Mouse (Mus musculus) heart, postnatal 25 days (tissue): ENCODE measurements around the gene Prss29. TPM values are rescaled to one million over a fixed set of nuclear protein-coding genes. Genes with fewer than 3 reads are reported as not detected.

Source experiments
- DNase-seq: peaks from one replicate; pipeline ENCODE4 v3.0.0; 2022; ENCODE audit warnings: low spot score
- intact Hi-C: fragments of 180-260 bp; cut with DNase I; formaldehyde crosslinking; loops from one replicate; pipeline ENCODE4 v1.15.1; 2025
- total RNA-seq, 2 experiments: library from RNA; stranded (reverse); gene quantifications; 2 replicates each; pipeline ENCODE4 v1.2.3; 2021

Prss29 gene
- total RNA-seq = not detected

DNA sequence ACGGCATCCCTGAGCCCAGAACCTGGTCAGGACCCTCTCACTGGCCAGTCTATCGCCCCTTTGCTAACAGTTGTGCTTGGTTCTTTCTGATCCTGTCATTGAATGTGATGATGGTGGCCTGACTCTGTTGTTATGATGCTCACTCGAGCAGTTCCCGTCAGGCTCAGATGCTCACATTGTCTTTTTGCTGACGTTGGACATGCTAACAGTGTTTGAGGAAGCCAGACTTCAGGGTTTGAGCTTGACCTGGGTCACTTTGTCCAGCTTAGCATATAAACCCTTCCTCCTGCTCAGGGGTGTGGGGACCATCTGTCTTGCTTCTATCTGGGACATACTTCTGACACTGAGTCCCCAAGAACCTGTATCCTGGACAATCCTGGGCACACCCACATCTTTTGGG, at the start of gene Prss29:
Gene Prss29 (plus strand): TSS at position 301 of the 400 bp plus-strand sequence.
- no peak for DNase-seq
- intact Hi-C loops = no loop called here

DNA sequence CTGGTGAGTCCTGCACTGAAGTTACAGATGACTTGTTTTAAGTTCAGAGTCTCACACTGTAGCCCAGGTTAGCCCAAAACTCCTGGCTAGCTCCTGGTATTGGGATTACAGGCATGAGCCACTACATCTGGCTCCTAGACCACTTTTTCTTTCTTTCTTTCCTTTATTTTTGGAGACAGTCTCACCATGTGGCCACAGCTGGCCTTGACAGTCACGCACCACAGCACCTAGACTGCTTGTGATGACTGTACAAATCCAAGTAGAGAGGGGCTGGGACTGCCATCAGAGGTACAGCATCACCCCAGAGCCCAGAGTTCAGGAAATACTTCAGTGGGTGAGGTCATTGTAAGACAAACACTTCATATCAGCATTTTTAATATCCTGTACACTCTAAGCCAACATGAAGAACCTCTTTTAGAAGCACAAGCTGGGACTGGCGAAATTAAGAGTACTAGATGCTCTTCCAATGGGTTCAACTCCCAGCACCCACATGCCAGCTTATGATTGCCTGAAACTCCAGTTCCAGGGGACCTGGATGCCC, 47.6 kb upstream of the Prss29 start:
- intact Hi-C loops = loop anchor here (5.0 to 10.0 kb wide), 4 partner anchors 89 to 536 kb away; partner anchors contain the start of genes BC003965, Clcn7, Mapk8ip3 and Msrb1
- DNase-seq = no peak

DNA sequence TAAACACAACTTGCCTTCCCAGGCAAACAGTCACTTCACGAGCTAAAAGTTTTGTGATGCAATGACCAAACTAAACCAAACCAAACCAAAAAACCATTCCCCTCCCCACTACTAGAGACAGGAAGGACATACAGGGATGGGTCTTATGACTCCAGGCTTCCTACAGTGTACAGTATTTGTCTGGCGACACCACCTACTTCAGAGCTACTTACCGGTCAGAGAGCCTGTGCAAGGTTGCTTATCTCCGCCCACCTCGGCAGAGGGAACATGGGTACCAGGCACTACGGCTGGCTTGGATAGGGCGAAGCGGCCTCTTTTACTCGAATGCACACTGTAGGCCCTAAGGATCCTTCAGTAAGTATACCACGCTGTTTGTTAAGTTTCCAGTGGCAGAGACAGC, 46.1 kb upstream of the Prss29 start:
- intact Hi-C loops = loop anchor here (5.0 to 10.0 kb wide), 4 partner anchors 90 to 538 kb away; partner anchors contain the start of genes BC003965, Clcn7, Mapk8ip3 and Msrb1
- no peak for DNase-seq

DNA sequence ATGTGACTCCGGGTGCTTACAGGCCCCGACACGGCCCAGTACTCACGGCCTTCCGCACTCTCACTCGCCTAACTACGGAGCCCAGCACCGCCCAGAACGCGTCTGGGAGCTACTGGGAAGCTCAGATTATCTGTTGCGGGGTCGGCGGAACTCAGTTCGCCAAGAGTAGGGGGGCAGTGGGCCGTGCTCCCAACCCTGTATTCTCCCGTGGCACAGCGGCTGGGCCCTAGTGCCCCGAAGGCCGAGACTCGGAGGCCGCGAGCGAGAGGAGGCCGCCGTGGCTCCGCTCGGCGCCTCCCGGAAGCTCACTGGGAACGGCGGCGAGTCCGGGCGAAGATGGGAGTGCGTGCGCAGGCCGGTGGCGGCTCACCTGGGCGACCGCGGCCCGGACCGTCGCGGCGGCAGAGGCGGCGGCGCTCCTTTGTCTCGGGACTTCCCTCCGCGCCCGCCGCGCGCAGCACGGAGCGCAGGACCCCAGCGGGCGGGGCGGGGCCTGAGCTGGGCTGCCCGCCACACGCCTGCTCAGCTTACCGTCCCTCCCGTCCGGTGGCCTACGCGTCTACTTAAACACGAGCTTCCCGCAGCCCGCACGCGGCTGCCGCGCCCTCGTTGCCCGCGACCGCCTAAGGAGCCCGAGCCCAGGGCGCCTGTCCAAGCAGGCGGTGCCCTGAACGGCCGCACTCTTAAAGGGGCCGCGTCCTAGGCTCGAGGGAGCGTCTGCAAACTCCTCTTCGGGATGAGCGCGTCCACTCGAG, 45.3 kb upstream of the Prss29 start:
- intact Hi-C loops = loop anchor here (5.0 to 10.0 kb wide), 4 partner anchors 91 to 538 kb away; partner anchors contain the start of genes BC003965, Clcn7, Mapk8ip3 and Msrb1
- DNase-seq = peak; percentile 86

DNA sequence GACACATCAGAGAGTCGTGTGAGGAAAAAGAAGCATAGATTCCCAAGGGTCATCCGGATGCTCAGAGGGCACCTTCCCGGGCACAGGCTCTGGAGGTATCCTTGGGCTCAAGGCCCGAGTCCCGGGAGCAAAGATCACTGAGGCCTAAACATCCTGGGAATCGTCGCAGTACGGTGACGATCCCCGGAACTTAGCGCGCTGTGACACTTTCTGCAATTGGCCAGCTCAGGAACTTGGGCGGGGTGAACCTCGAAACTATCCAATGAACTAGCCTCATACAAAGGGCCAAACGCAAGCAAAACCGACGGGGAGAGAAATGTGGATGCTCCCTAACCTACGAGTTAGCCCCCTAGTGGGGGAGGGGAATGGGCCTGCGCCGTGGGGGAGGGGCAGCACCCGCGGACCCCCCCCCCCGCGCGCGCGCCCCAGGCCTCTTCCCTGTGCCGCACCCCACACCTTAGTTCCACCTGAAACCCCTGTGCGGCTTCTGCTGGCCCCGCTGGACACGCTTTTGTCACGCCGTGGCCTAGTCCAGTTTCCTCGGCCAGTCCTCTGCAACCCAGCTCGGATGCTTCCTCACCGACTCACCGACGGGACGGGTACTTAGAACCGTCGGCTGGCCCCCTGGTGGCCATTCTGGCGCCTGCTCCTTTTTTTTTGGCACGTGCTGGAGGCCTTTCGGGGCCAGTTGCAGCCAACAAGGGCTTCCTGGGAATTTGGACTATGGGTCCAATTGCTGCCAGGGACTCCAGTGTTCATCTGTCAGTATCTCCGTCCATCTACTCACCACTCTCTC, 44.5 kb upstream of the Prss29 start:
- DNase-seq = peak; percentile 93
- intact Hi-C loops = loop anchor here (5.0 to 10.0 kb wide), 4 partner anchors 92 to 539 kb away; partner anchors contain the start of genes BC003965, Clcn7, Mapk8ip3 and Msrb1

DNA sequence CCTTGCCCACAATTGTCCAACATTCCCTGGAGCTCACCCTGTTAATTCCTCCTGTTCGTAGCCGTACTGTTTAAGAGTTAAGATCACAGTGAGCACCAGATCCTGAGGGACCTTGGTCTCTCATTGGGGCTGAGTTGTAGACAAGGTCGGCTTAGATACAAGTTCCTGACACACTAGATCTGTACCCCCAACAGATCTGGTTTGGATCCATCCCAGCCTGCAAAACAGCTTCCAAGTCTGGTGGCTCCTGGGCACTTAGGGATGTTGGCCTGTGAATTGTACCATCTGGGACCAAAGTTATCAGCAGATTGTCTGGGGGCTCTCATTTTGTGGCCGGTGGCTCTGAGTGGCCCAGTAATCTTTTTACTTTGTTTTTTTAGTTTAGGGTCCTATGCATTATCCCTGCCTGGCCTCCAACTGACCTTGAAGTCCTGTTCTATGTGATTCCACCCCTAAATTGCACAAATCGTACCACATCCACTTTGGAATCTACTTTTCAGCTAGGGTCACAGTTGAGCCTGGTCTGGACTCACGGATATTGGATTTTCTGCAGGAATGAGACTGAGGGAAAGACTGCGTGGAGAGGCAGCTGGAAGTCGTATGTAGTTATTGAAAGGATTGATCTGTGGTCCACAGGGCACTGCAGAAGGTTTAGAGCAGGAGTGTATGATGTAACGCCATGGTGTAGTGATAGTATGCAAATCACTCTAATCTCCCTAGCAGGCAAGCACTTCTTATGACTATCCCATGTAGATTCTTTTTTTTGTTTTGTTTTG, 43.7 kb upstream of the Prss29 start, which contains the start of gene Ube2i:
Gene Ube2i (minus strand): TSS at position 52 of the 776 bp plus-strand sequence.
- intact Hi-C loops = loop anchor here (5.0 to 10.0 kb wide), 4 partner anchors 92 to 540 kb away; partner anchors contain the start of genes BC003965, Clcn7, Mapk8ip3 and Msrb1
- no peak for DNase-seq

DNA sequence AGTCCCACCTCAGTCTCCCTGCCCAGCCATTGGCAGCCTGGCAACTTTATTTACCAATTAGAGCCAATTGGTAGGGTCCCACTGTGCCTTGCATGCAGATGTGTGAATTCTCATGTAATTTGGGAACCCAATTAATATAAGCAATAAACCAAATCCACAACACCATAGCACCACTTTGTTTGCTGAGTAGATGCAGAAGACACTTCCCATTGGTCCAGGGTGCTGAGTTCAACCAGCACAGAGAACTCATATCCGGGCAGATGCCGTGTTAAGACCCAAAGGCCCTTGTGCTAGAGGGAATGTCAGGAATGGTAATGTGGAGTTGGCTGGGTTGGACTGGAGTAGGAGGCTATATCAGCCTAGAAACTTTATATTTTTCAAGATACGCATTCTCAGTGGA, 42.6 kb upstream of the Prss29 start:
- intact Hi-C loops = loop anchor here (10.0 kb wide), 1 partner anchor 541 kb away; the partner anchor contains the start of gene Msrb1

DNA sequence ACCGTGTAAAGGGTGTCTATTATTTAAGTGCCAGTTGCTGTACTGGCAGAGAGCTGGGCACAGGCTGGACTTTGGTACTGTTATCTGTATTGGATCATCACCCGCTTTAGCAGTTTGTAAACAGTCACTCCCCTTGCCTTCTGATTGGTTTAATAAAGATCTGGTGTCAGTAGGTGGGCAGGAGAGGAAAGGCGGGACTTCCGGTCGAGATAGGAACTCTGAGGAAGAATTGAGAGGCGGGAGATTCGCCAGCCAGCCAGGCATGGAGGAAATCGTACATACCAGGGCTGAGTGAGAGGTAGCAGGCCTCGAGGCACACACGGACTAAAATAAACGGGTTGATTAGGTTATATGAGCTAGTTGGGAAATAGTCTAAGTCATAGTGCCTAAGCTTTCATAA, 36.3 kb upstream of the Prss29 start:
- intact Hi-C loops = no loop called here
- DNase-seq = peak; percentile 13

More for the DNA sequence above, 42.6 kb upstream of the Prss29 start:
- DNase-seq = no peak

DNA sequence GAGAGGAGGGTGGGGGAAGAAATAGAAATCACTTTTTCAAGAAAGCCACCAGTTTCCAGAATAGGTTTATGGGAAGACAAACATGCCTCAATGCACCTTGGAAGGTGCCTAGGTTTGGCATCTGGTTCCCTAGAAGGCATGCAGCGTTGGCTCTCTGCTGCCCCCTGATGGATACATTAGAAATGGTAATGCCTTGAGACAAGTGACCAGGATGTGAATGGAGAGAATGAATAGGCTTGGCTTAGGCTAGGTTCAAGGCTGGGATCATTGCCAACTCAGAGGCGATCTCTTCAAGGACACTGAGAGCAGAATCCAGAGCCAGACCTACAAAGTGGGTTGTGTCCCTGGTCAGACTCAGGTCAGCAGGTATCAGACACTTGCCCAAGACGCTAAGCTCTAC, 33.4 kb upstream of the Prss29 start:
- intact Hi-C loops = loop anchor here (5.0 kb wide), 1 partner anchor 343 kb away; no protein-coding TSS in a partner anchor
- DNase-seq = peak; percentile 25

DNA sequence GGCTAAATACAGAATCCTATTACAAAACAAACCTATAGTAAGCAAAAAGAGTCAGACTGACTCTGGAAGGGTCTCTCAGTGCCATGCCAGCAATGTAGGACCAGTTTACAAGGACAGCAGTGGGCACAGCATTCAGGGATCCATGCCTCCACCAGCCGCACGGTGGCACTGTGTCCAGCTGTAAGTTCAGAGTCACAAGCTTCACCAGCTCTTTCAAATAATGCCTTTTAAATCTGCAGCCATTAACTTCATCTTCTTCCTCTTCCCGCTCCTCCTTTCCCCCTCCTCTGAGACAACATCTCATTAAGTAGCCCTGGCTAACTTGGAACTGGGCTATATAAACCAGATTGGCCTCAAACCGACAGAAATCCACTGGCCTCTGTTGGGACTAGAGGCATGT, 29.6 kb upstream of the Prss29 start:
- no peak for DNase-seq
- intact Hi-C loops = loop anchor here (5.0 kb wide), 1 partner anchor 347 kb away; no protein-coding TSS in a partner anchor

DNA sequence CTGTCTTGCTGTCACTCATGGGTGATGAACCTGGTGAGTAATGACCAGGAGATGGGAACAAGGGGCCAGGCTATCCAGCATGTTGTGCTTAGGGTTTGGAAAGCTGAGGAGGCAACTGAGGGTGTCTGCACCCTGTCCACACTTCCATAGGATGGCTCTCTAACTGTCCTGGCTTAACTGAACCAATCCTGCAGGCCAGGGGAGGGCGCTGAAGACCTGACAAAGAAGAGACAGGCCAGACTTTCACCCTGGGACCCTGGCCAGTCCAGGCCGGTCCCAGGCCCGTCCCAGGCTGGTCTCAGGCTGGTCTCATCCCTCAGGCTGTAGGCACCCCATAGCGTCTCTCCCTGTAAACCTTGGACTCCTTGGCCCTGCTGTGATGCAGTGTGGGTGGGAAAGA, 28.0 kb upstream of the Prss29 start:
- intact Hi-C loops = no loop called here

DNA sequence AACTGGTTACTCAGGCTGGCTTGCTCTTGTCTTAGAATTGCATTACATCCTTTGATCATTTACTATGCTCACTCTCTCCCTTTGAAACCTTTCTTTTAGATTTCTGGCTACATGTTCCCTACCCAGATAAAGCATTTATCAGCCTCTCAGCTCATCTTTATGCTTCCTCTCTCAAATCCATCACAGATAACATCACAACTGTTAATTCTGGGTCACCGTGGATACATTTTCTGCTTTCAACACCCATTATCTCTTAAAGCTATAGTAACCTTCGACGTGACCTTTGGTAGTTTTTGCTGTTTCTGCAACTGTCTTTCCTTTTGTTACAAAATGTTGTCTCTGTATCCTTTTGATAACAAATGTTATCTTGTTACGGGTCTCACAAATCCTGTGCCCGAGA, 25.0 kb upstream of the Prss29 start:
- intact Hi-C loops = no loop called here
- no peak for DNase-seq

More for the DNA sequence above, 28.0 kb upstream of the Prss29 start:
- no peak for DNase-seq

DNA sequence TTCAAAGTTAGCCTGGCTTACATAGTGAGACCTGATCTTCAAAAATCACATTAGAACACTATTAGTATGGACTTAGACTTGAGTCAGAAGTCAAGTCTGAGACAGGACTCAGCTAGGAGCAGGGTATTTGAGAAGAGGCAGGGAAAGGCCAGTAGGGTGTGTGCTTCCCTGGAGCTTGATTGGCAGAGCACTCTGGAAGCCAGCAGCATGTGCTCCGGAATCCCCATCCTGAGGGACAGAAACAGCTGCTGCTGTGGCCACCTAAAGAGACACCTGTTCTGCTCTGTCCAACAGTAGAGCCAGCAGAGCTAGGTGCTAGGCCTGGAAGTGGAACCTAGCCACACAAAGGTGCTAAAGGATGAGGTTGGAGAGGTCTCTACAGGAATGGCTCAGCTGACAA, 24.3 kb upstream of the Prss29 start:
- intact Hi-C loops = no loop called here
- DNase-seq = no peak

DNA sequence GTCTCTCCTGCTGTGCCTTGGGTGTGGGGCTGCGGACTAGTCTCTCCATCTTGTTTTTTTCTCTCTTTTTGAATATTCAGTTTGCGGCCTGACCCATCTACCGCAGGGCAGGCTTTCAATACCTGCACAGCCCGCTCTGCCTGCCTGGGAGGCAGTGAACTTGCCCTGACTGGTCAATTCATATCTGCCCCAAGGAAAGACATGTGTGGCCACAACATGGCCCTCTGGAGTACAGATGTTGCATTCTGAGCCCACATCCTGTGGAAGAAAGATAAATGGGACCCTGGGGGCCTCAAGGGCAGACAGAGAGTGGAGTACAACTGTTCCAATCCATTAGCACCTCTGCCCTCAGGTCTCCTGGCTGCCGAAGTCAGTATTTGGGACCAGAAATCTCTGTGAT, 20.4 kb upstream of the Prss29 start, which contains the start of gene Prss34:
Gene Prss34 (plus strand): TSS at position 301 of the 400 bp plus-strand sequence.
- DNase-seq = no peak
- intact Hi-C loops = no loop called here

DNA sequence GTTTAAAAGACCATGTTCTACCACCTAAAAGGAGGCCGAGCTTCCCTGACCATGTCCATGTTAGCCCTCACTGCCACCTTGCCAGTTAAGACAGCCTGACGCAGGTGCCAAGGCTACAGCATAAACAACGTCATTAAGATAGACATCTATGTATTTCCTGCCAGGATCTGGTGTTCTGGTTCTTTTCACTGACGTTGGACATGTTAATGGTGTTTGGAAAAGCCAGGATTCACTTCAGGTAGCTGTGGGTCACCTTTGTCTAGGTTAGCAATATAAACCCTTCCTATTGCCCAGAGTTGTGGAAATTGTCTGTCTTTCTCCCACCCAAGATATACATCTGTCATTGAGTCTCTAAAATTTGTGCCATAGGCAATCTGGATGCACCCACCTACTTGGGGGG, 10.1 kb upstream of the Prss29 start, which contains the start of gene Prss28:
Gene Prss28 (plus strand): TSS at position 301 of the 400 bp plus-strand sequence.
- DNase-seq = no peak
- intact Hi-C loops = no loop called here

DNA sequence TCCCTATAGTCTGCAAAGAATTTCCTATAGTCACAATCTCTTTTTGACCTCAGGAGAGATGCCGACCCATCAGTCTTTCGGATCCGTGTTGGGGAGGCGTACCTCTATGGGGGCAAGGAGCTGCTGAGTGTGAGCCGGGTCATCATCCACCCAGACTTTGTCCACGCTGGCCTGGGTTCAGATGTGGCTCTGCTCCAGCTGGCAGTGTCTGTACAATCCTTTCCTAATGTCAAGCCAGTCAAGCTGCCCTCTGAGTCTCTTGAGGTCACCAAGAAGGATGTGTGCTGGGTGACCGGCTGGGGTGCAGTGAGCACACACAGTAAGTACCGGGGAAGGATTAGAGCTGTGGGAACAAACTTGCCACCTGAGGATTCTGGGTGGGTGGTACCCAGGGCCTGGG, 2.4 kb downstream of the Prss29 start:
- intact Hi-C loops = no loop called here
- no peak for DNase-seq

DNA sequence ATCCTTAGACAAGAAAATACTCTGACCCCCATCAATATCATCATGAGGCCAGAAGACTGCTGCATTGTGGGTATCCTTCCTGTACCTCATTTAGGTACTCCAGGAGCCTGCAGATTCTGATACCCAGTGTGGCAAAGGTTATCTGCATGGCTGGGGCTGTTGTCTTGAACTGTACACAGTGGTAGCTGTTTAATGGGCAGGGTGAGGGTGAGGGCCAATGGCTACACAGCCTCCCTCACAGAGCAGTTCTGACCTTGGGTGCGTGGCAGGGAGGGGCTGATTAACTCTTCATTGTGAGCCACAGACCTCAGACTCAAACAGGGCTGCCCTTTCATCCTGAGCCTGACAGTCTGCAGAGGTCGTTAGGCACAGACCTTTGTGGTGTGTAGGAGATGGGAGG, 4.5 kb downstream of the Prss29 start:
- intact Hi-C loops = no loop called here

DNA sequence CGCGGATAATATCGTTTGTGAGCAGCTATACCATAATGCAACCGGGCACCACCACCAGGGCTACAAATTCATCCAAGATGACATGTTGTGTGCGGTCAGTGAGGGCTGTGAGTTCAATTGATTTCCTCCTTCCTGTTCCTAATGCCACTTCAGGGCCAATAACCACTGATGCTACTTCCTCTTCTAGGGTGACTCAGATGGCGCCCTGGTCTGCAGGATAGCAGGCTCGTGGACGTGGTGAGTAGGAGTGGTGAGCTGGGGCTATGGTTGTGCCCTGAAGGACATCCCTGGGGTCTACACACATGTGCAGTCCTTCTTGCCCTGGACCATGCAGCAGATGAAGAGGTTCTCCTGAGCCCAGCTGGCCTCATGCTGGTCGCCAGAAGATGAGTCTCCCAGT, 13.9 kb downstream of the Prss29 start:
- DNase-seq = no peak
- intact Hi-C loops = loop anchor here (5.0 kb wide), 1 partner anchor 140 kb away; no protein-coding TSS in a partner anchor

More for the DNA sequence above, 4.5 kb downstream of the Prss29 start:
- no peak for DNase-seq

DNA sequence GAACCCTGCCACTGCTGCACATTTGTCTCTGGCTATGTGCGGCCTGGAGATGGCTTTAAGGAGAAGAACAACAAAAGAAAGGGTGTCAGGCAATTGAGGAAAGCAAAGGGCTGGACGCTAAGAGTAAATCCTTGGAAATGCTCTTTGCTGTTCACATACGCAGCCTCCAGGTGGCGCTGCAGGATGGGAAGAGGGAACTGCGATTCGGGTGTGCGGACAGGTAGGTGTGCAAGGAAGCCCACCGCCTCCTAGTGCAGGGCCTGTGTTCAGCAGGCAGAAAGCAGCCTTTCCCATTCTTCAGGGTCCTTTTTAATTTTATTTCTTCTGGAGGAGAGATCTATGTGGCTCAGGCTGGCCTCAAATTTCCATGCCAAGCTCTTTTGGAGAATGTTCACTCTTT, 15.5 kb downstream of the Prss29 start:
- no peak for DNase-seq
- intact Hi-C loops = loop anchor here (5.0 kb wide), 1 partner anchor 138 kb away; no protein-coding TSS in a partner anchor
